11 mouse cellular contexts compared by ENCODE assay signal in the genomic region with DNA sequence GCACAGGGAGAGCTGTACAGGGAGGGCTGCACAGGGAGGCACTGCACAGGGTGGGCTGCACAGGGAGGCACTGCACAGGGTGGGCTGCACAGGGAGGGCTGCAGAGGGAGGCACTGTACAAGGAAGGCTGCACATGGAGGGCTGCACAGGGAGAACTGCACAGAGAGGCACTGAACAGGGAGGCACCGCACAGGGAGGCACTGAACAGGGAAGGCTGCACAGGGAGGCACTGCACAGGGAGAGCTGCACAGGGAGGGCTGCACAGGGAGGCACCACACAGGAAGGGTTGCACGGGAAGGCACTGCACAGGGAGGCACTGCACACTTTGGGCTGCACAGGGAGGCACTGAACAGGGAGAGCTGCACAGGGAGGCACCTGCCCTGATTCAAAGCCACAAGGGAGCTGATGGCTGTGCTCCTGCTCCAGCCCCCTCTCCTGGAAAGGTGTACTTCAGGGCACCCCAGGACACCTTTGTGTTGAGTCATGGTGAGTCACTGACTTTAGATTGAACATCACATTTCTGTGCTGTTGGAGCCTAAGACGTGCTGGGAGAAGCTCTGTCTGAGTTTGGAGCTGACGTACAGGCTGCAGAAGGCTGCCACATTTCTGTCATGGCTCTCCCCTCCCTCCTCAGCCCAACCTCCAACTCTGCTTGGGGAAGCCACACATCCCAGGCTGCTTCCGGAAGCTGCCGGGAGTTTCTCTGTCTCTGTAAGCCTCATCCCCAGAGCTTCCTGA.
A peak's percentile ranks its signal among the peaks of the same experiment; 100 is the strongest.
DNase-seq lines count a peak whose midpoint lies in the region; ATAC-seq and TF ChIP-seq lines count a peak whose summit lies in the region.
"Had no signal": no experiment of that assay in that cellular context is flagged by ENCODE, and none has a peak within 500 bp of the region (broad histone marks: within the 10 kb centered on the region; RNA-seq: fewer than 3 reads in every experiment).

No protein-coding gene starts in this region.

- peak; percentile 57 for DNase-seq in lung, embryonic 14.5 days
- no peak for DNase-seq in lung, adult 18-20 months
- DNase-seq in right cerebral cortex, adult 2 months (ENCODE audit: low spot score in 2 of 2), result peak; percentile 49 to 59
- no peak for DNase-seq in thymus, postnatal 36 days
- no peak for DNase-seq in gastrocnemius, postnatal 10 days
- no peak for DNase-seq in liver, embryonic 11.5 days (ENCODE audit: low spot score)
- DNase-seq: cerebellum, adult 11-12 months; gastrocnemius, postnatal 14 days had no signal

- no peak overlapping the region for H3K4me3 ChIP-seq in lung, embryonic 14.5 days (ENCODE audit: low read depth, low read length)
- no peak overlapping the region for H3K4me3 ChIP-seq in embryonic facial prominence, embryonic 15.5 days (replicated peaks)
- no peak overlapping the region for H3K4me3 ChIP-seq in intestine, embryonic 15.5 days (replicated peaks)
- H3K4me3 ChIP-seq in liver, embryonic 11.5 days (ENCODE audit: low read depth, low read length), result no peak overlapping the region

- H3K4me1 ChIP-seq in lung, embryonic 14.5 days (ENCODE audit: insufficient read depth), result no peaks in the 10 kb centered on the region
- peaks cover 12% of the 10 kb centered on the region for H3K4me1 ChIP-seq in embryonic facial prominence, embryonic 15.5 days
- 0 out of 2 replicates have a peak, but pooled peaks cover 8% of the 10 kb centered on the region for H3K4me1 ChIP-seq in intestine, embryonic 15.5 days (replicated peaks)
- H3K4me1 ChIP-seq in liver, embryonic 11.5 days (replicated peaks; ENCODE audit: control insufficient read depth, insufficient read depth, low read length), result no peaks in the 10 kb centered on the region

- 24% methylated on average over 6 of the region's 6 CpGs for WGBS in lung, embryonic 14.5 days
- 26% methylated on average over 6 of the region's 6 CpGs for WGBS in embryonic facial prominence, embryonic 15.5 days
- WGBS in intestine, embryonic 15.5 days, result 38% methylated on average over 6 of the region's 6 CpGs
- 41% methylated on average over 6 of the region's 6 CpGs for WGBS in liver, embryonic 11.5 days

- H3K27me3 ChIP-seq in lung, embryonic 14.5 days (ENCODE audit: insufficient read depth, low read length), result no peaks in the 10 kb centered on the region
- no peaks in the 10 kb centered on the region for H3K27me3 ChIP-seq in embryonic facial prominence, embryonic 15.5 days
- H3K27me3 ChIP-seq in intestine, embryonic 15.5 days (replicated peaks), result no peaks in the 10 kb centered on the region
- H3K27me3 ChIP-seq in liver, embryonic 11.5 days (replicated peaks; ENCODE audit: control insufficient read depth, insufficient read depth, low read length), result no peaks in the 10 kb centered on the region
- H3K27me3 ChIP-seq: Patski had no signal

- H3K4me2 ChIP-seq in lung, embryonic 14.5 days, result no peak overlapping the region
- H3K4me2 ChIP-seq in embryonic facial prominence, embryonic 15.5 days (replicated peaks), result no peak overlapping the region
- 0 out of 2 replicates have a peak overlapping the region, but pooled peaks have one; percentile 0 for H3K4me2 ChIP-seq in intestine, embryonic 15.5 days (replicated peaks)
- no peak overlapping the region for H3K4me2 ChIP-seq in liver, embryonic 11.5 days

- no peak for TF ChIP-seq CTCF in lung, embryonic 14.5 days (IDR thresholded peaks at IDR 0.05; ENCODE audit: low read depth)

- peak; percentile 51 for ATAC-seq in lung, embryonic 14.5 days (ENCODE audit: insufficient read depth)
- ATAC-seq in embryonic facial prominence, embryonic 15.5 days (ENCODE audit: insufficient number of reproducible peaks, low FRiP score, low TSS enrichment, low read depth), result 0 out of 2 replicates have a peak, but pooled peaks have one; percentile 29
- ATAC-seq in intestine, embryonic 15.5 days, result peak; percentile 51; the same call in 1 of the 2 replicates
- ATAC-seq in liver, embryonic 11.5 days (replicated peaks; ENCODE audit: low FRiP score), result no peak
- ATAC-seq: Patski had no signal

- no peaks in the 10 kb centered on the region for H3K36me3 ChIP-seq in lung, embryonic 14.5 days (ENCODE audit: insufficient read depth)
- H3K36me3 ChIP-seq in embryonic facial prominence, embryonic 15.5 days, result no peaks in the 10 kb centered on the region
- no peaks in the 10 kb centered on the region for H3K36me3 ChIP-seq in intestine, embryonic 15.5 days
- no peaks in the 10 kb centered on the region for H3K36me3 ChIP-seq in liver, embryonic 11.5 days (ENCODE audit: control insufficient read depth, insufficient read depth, low read length)

- H3K9ac ChIP-seq in lung, embryonic 14.5 days, result no peak overlapping the region
- no peak overlapping the region for H3K9ac ChIP-seq in embryonic facial prominence, embryonic 15.5 days
- H3K9ac ChIP-seq in intestine, embryonic 15.5 days, result no peak overlapping the region
- no peak overlapping the region for H3K9ac ChIP-seq in liver, embryonic 11.5 days (ENCODE audit: low read depth, low read length)

- no peak overlapping the region for H3K27ac ChIP-seq in lung, embryonic 14.5 days (ENCODE audit: low read depth)
- no peak overlapping the region for H3K27ac ChIP-seq in embryonic facial prominence, embryonic 15.5 days (replicated peaks)
- H3K27ac ChIP-seq in intestine, embryonic 15.5 days, result no peak overlapping the region
- no peak overlapping the region for H3K27ac ChIP-seq in liver, embryonic 11.5 days (ENCODE audit: low read depth, low read length)

- H3K9me3 ChIP-seq in lung, embryonic 14.5 days (ENCODE audit: low read depth, low read length), result no peaks in the 10 kb centered on the region
- H3K9me3 ChIP-seq in embryonic facial prominence, embryonic 15.5 days (replicated peaks), result no peaks in the 10 kb centered on the region
- no peaks in the 10 kb centered on the region for H3K9me3 ChIP-seq in intestine, embryonic 15.5 days
- no peaks in the 10 kb centered on the region for H3K9me3 ChIP-seq in liver, embryonic 11.5 days (ENCODE audit: control insufficient read depth, low read length)

Comparison
In these comparisons a context has a peak if more than half of its experiments do, and no peak if none do; other contexts are left out.
1. DNase-seq: peak in lung, embryonic 14.5 days (single experiment) and right cerebral cortex, adult 2 months (2 of 2); none in lung, adult 18-20 months (0 of 2), thymus, postnatal 36 days (0 of 2), gastrocnemius, postnatal 10 days (single experiment) and liver, embryonic 11.5 days (single experiment).